Mouse (Mus musculus) limb, embryonic 11.5 days (tissue): ENCODE data around the gene Hsfy2. TPM values are rescaled to one million over a fixed set of nuclear protein-coding genes. Genes with fewer than 3 reads are reported as not detected.

Experiments
- ATAC-seq: fragments of 200-750 bp; cut with Nextera tagmentation; 2 replicates; pipeline ENCODE4 v1.8.0; 2017; ENCODE audit warnings: low read depth; ENCODE audit not compliant: insufficient number of reproducible peaks, low FRiP score, low TSS enrichment
- DNase-seq: peaks from one replicate; pipeline ENCODE4 v3.0.0-alpha.2; 2015; ENCODE audit warnings: low spot score
- H3K27ac ChIP-seq: fragments of 300-500 bp; sonication (generic); replicated peaks from 2 replicates; pipeline ENCODE4 v1.5.1; 2014; ENCODE audit warnings: low read depth, mild to moderate bottlenecking, low read length
- H3K27me3 ChIP-seq: fragments of 300-500 bp; sonication (generic); 2 replicates; pipeline ENCODE4 v1.6.1; 2014; ENCODE audit warnings: mild to moderate bottlenecking, low read length, mixed read lengths; ENCODE audit not compliant: control insufficient read depth, insufficient read depth
- H3K36me3 ChIP-seq: fragments of 300-500 bp; sonication (generic); 2 replicates; pipeline ENCODE4 v1.6.1; 2014; ENCODE audit warnings: mild to moderate bottlenecking, low read length, moderate library complexity, mixed read lengths; ENCODE audit not compliant: control insufficient read depth, insufficient read depth
- H3K4me1 ChIP-seq: fragments of 300-500 bp; sonication (generic); 2 replicates; pipeline ENCODE4 v1.6.1; 2014; ENCODE audit warnings: low read length, mixed read lengths; ENCODE audit not compliant: control insufficient read depth, insufficient read depth
- H3K4me2 ChIP-seq: fragments of 300-500 bp; sonication (generic); 2 replicates; pipeline ENCODE4 v1.6.1; 2014; ENCODE audit warnings: low read depth, mild to moderate bottlenecking, moderate library complexity; ENCODE audit not compliant: severe bottlenecking
- H3K4me3 ChIP-seq: fragments of 300-500 bp; sonication (generic); 2 replicates; pipeline ENCODE4 v1.5.1; 2014; ENCODE audit warnings: low read depth, low read length
- H3K9ac ChIP-seq: fragments of 300-500 bp; sonication (generic); 2 replicates; pipeline ENCODE4 v1.6.1; 2014; ENCODE audit warnings: mild to moderate bottlenecking, low read length
- H3K9me3 ChIP-seq: fragments of 300-500 bp; sonication (generic); 2 replicates; pipeline ENCODE4 v1.6.1; 2016; ENCODE audit warnings: low read length; ENCODE audit not compliant: control insufficient read depth
- WGBS: fragments of 180-500 bp; shearing (Covaris S2); extraction: QIAGEN DNeasy Blood & Tissue Kit; methylation state at CpG from one replicate; pipeline ENCODE4 v1.1.7; 2014; 5-methylcytosine and 5-hydroxymethylcytosine counted together
- polyA plus RNA-seq: library from polyadenylated mRNA; unstranded; fragments of >200 nt; fragmentation: Nextera tagmentation; extraction: Ambion mirVana; gene quantifications from 2 replicates; pipeline ENCODE4 v1.2.1, GENCODE M21; 2014

Hsfy2 gene
- polyA plus RNA-seq, result not detected in 2 replicates

DNA sequence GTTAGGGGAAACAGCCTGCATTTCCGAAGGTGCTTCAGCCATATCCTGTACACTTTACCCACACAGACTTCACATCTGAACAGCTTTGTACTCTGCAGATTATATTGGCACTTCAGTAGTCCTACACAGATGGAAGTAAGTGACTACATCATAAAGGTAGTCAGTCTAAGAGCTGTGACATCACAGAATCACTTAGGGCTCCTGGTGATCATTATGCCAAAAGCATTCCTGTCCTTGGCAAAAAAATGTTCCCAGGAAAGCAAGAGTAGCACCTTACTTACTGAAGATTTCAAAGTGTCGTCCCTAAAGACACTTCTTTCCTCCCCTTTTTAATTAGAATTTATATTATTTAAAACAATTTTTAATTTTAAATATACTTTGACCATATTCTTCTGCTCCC, at the start of gene Hsfy2:
Gene Hsfy2 (minus strand): TSS at position 101 of the 400 bp plus-strand sequence.
- no peaks in the 10 kb centered on the region for H3K27me3 ChIP-seq
- 79% methylated on average over 2 of the region's 2 CpGs for WGBS
- H3K9ac ChIP-seq, result no peak within 1 kb of the TSS
- no peak within 1 kb of the TSS for H3K27ac ChIP-seq
- no peaks in the 10 kb centered on the region for H3K9me3 ChIP-seq
- no peak within 1 kb of the TSS for H3K4me3 ChIP-seq
- no peaks in the 10 kb centered on the region for H3K36me3 ChIP-seq
- ATAC-seq, result no peak
- H3K4me1 ChIP-seq, result no peaks in the 10 kb centered on the region
- no peak for DNase-seq
- no peak within 1 kb of the TSS for H3K4me2 ChIP-seq

DNA sequence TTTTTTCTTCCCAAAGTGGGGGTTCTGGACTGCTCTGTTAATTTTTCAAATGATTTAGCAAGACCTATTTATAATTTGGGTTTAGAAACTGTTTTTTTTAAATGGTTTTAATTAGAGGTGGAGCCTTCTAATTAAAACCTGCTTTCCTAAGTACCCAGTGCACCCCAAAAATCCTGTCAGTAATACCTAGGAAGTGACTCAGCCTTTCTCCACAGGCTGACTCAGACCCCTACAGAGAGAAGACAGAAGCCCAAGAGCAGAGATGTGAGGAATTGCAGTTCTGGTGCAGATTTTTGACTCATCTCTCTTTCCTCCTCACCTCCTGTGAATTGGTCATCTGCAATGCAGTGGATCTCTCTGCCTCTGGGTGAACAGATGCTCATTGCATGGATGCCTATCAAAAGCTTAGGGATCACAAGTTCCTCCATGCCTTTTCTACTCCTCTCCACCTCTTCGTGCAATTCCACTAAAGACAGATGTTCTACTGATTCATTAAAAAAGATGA, 47.9 kb upstream of the Hsfy2 start:
- Histone ChIP-seq H3K9ac (no peak overlapping the region), H3K9me3 (no peaks in the 10 kb centered on the region), H3K4me3 (no peak overlapping the region), H3K36me3 (no peaks in the 10 kb centered on the region), H3K4me1 (no peaks in the 10 kb centered on the region), H3K4me2 (no peak overlapping the region), H3K27ac (no peak overlapping the region), H3K27me3 (no peaks in the 10 kb centered on the region)
- DNase-seq, result no peak
- no peak for ATAC-seq
- WGBS, result 82% methylated on average over 1 of the region's 1 CpGs

DNA sequence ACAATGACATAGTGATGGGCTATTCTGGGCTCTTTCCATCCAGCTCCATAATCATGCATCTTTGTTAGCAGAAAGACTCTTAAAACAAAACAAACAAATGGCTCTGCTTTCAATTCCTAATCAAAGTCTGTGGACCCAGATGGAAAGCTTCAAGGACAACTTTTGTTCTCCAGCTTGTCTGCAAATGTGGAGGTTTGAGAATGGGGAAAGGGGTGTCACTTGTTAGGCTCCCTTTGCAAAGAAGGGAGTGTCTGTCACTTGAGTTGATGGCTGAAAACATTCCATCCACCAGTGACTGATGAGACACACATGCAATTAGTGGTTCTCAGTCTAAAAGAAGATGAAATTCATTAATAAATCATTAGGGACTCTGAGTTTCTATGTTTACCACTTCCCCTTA, 47.3 kb upstream of the Hsfy2 start:
- Histone ChIP-seq H3K4me2 (no peak overlapping the region), H3K27ac (no peak overlapping the region), H3K4me1 (no peaks in the 10 kb centered on the region), H3K4me3 (no peak overlapping the region), H3K9me3 (no peaks in the 10 kb centered on the region), H3K36me3 (no peaks in the 10 kb centered on the region), H3K27me3 (no peaks in the 10 kb centered on the region), H3K9ac (no peak overlapping the region)
- DNase-seq, result no peak
- no peak for ATAC-seq

DNA sequence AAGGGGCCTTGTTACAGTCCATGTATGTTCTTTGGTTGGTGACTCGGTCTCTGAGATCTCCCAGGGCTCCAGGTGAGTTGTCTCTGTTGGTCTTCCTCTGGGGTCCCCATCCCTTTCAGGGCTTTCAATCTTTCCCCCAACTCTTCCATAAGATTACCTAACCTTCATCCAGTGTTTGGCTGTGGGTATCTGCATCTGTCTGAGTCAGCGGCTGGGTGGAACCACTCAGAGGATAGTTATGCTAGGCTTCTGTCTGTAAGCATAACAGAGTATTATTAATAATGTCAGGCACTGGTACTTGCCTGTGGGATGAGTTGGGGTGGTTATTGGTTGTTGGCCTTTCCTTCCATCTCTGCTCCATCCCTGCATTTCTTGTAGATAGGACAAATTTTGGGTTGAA, 44.0 kb upstream of the Hsfy2 start:
- H3K27ac ChIP-seq, result no peak overlapping the region
- no peaks in the 10 kb centered on the region for H3K27me3 ChIP-seq
- no peak for DNase-seq
- no peak for ATAC-seq
- H3K4me2 ChIP-seq, result no peak overlapping the region
- H3K36me3 ChIP-seq, result no peaks in the 10 kb centered on the region
- 83% methylated on average over 2 of the region's 2 CpGs for WGBS
- no peak overlapping the region for H3K4me3 ChIP-seq
- no peaks in the 10 kb centered on the region for H3K4me1 ChIP-seq
- no peaks in the 10 kb centered on the region for H3K9me3 ChIP-seq
- no peak overlapping the region for H3K9ac ChIP-seq

DNA sequence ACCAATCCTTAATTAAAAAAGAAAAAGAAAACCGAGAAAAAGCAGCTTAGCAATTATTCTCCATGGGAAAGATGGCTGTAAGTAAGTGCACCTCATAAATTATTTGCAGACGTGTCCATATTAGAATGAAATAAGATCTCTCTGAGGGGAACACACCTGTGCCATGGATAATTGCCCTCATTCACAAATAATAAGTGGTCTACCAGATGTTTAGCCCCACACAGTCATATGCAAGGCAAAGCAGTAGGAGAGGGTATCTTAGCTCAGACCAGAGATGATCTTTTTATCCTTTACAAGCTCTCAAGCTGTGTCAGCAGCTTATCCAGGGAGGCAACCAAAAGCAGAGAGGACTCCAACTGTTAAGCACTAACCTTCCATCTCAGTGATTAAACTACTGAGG, 38.0 kb upstream of the Hsfy2 start:
- H3K27me3 ChIP-seq, result no peaks in the 10 kb centered on the region
- ATAC-seq (peak; percentile 78; the same call in 1 of the 2 replicates), DNase-seq (no peak)
- H3K9me3 ChIP-seq, result no peaks in the 10 kb centered on the region
- 5% methylated on average over 2 of the region's 2 CpGs for WGBS
- H3K27ac ChIP-seq, result no peak overlapping the region
- H3K9ac ChIP-seq, result no peak overlapping the region
- no peak overlapping the region for H3K4me2 ChIP-seq
- H3K4me3 ChIP-seq, result no peak overlapping the region
- H3K36me3 ChIP-seq, result no peaks in the 10 kb centered on the region
- no peaks in the 10 kb centered on the region for H3K4me1 ChIP-seq

DNA sequence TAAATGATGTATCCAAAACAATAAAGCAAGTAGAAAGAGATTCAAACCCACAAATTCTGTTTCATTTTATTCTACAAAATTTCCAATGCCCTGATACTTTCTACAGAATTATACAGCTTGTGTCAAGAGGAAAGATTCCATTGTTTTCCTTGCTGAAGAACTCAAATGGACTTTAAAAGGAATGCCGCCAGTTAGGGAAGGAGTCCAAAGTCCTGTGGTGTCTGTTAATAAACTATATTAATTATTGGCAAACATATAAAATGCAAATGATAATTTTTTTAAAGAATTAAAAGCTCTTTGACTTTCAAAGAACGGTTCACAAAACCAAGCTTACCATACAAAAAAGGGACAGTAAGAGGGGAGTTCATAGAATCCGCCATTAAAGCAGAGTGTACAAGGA, 37.4 kb upstream of the Hsfy2 start:
- no peaks in the 10 kb centered on the region for H3K9me3 ChIP-seq
- DNase-seq (no peak), ATAC-seq (no peak)
- H3K4me1 ChIP-seq, result no peaks in the 10 kb centered on the region
- no peak overlapping the region for H3K9ac ChIP-seq
- 92% methylated on average over 3 of the region's 3 CpGs for WGBS
- H3K36me3 ChIP-seq, result no peaks in the 10 kb centered on the region
- H3K4me2 ChIP-seq, result no peak overlapping the region
- no peaks in the 10 kb centered on the region for H3K27me3 ChIP-seq
- H3K4me3 ChIP-seq, result no peak overlapping the region
- H3K27ac ChIP-seq, result no peak overlapping the region

DNA sequence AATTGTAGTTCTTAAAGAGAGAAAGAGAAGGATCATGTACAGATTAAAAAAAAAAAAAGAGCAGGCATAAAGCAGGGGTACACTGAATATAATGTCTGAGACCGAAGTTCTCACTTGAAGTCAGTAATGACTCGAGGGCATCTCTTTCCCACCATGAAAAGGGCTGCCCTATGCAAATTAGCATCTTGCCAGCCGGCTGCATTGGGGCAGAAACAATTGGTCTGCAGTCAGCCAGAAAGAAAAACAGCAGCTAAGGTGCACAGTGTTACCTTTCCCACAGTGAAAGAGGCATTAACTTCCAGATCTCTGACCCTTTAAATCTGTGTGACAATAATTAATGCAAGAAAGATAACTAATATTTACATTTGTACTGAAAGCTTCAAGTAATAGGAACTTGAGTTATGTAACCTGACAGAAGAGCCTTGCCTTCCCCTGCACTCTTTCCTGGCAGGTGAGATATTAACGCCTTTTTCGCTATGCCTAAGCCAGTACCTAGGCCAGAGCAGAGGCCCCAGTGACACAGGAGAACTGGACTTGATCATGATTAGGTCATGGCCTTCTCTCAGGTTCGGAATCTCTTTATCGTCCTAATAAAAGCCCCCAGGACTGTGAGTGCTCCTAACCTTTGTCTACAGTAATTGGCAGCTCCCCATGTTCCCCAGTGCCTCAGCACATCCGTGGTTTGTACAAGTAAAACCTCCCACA, 34.2 kb upstream of the Hsfy2 start:
- DNase-seq (no peak), ATAC-seq (no peak)
- WGBS, result 57% methylated on average over 8 of the region's 8 CpGs

DNA sequence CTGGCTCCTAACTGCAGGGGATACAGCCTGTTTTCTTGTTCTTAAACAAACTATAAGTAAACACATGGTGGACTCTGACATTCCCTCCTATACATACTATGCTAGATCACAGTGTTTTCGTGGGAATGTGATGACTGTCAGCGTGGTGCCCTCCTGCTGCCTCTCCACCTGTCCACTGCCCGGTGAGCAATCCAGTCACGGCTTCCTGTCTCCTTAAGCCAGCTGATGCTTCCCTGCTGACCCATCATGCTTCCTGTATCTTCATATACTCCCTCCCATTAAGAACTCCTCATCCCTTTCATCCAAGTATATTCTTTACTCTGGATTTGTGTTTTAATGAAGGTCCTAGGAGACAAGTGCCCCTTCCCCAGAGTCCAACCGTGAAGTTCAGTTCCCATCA, 33.3 kb upstream of the Hsfy2 start:
- H3K4me1 ChIP-seq, result no peaks in the 10 kb centered on the region
- H3K27ac ChIP-seq, result no peak overlapping the region
- WGBS, result 87% methylated on average over 5 of the region's 5 CpGs
- ATAC-seq, result no peak
- H3K9ac ChIP-seq, result no peak overlapping the region
- no peak for DNase-seq
- H3K4me3 ChIP-seq, result no peak overlapping the region
- H3K4me2 ChIP-seq, result no peak overlapping the region
- H3K27me3 ChIP-seq, result no peaks in the 10 kb centered on the region
- H3K36me3 ChIP-seq, result no peaks in the 10 kb centered on the region
- H3K9me3 ChIP-seq, result no peaks in the 10 kb centered on the region

More for the DNA sequence above, 34.2 kb upstream of the Hsfy2 start:
- no peaks in the 10 kb centered on the region for H3K27me3 ChIP-seq
- no peak overlapping the region for H3K27ac ChIP-seq
- no peaks in the 10 kb centered on the region for H3K36me3 ChIP-seq
- no peak overlapping the region for H3K4me3 ChIP-seq
- H3K9me3 ChIP-seq, result no peaks in the 10 kb centered on the region
- no peak overlapping the region for H3K4me2 ChIP-seq
- no peaks in the 10 kb centered on the region for H3K4me1 ChIP-seq
- H3K9ac ChIP-seq, result no peak overlapping the region

DNA sequence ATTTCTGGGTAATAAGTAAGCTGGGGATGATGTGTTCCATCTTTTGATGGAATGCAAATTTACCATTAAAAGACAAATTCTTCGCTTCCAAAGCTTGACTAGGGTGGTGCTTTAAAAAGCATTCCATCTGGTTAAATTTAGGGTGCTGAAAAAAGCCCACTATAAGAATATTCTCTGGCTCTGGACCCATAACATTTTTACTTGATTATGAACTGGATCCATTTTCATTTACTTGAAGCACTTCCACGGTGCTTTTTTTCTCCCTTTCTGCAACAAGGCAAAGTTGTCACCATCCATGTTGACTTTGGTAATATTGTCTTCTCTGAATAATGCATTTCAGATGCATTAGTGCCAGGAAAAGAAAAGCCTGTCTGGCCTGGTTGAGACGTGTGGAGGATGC, 27.4 kb upstream of the Hsfy2 start:
- no peaks in the 10 kb centered on the region for H3K27me3 ChIP-seq
- WGBS, result 87% methylated on average over 3 of the region's 3 CpGs
- no peaks in the 10 kb centered on the region for H3K36me3 ChIP-seq
- ATAC-seq (no peak), DNase-seq (no peak)
- no peak overlapping the region for H3K9ac ChIP-seq
- H3K4me1 ChIP-seq, result no peaks in the 10 kb centered on the region
- no peaks in the 10 kb centered on the region for H3K9me3 ChIP-seq
- H3K27ac ChIP-seq, result no peak overlapping the region
- no peak overlapping the region for H3K4me3 ChIP-seq
- no peak overlapping the region for H3K4me2 ChIP-seq
